Mouse (Mus musculus) forebrain, embryonic 16.5 days (tissue): Measurements from ENCODE around the gene Cc2d1a. TPM values are rescaled to one million over a fixed set of nuclear protein-coding genes. Genes with fewer than 3 reads are reported as not detected.

Experiments used
- ATAC-seq: fragments of 200-750 bp; cut with Nextera tagmentation; 2 replicates; pipeline ENCODE4 v1.8.0; 2017; ENCODE audit warnings: mild to moderate bottlenecking, moderate library complexity
- H3K27ac ChIP-seq: fragments of 300-500 bp; sonication (generic); 2 replicates; pipeline ENCODE4 v1.5.1; 2014; ENCODE audit warnings: low read length, control low read depth
- H3K27me3 ChIP-seq: fragments of 300-500 bp; sonication (generic); replicated peaks from 2 replicates; pipeline ENCODE4 v1.6.1; 2014; ENCODE audit warnings: low read length; ENCODE audit not compliant: control insufficient read depth, insufficient read depth
- H3K36me3 ChIP-seq: fragments of 300-500 bp; sonication (generic); 2 replicates; pipeline ENCODE4 v1.6.1; 2014; ENCODE audit not compliant: control insufficient read depth, insufficient read depth
- H3K4me1 ChIP-seq: fragments of 300-500 bp; sonication (generic); replicated peaks from 2 replicates; pipeline ENCODE4 v1.6.1; 2014; ENCODE audit warnings: low read length; ENCODE audit not compliant: control insufficient read depth, insufficient read depth
- H3K4me2 ChIP-seq: fragments of 300-500 bp; sonication (generic); 2 replicates; pipeline ENCODE4 v1.6.1; 2014; ENCODE audit warnings: mild to moderate bottlenecking, low read length, control low read depth
- H3K4me3 ChIP-seq: fragments of 300-500 bp; sonication (generic); replicated peaks from 2 replicates; pipeline ENCODE4 v1.5.1; 2014; ENCODE audit warnings: mild to moderate bottlenecking, low read length, control low read depth
- H3K9ac ChIP-seq: fragments of 300-500 bp; sonication (generic); replicated peaks from 2 replicates; pipeline ENCODE4 v1.6.1; 2014; ENCODE audit warnings: low read depth, low read length, control low read depth
- H3K9me3 ChIP-seq: fragments of 300-500 bp; sonication (generic); 2 replicates; pipeline ENCODE4 v1.6.1; 2016; ENCODE audit warnings: low read length; ENCODE audit not compliant: control insufficient read depth
- WGBS: fragments of 180-500 bp; shearing (Covaris S2); extraction: QIAGEN DNeasy Blood & Tissue Kit; methylation state at CpG from one replicate; pipeline ENCODE4 v1.1.7; 2014; 5-methylcytosine and 5-hydroxymethylcytosine counted together
- polyA plus RNA-seq: library from polyadenylated mRNA; unstranded; fragments of >200 nt; fragmentation: Nextera tagmentation; extraction: Ambion mirVana; gene quantifications from 2 replicates; pipeline ENCODE4 v1.2.1, GENCODE M21; 2015

The Cc2d1a gene
- 35.4 and 43.8 TPM in 2 replicates for polyA plus RNA-seq

GRCm38 (mm10) chr8:84147769-84148530, at the start of gene Cc2d1a, which contains the start of gene 4930432K21Rik:
Cc2d1a (minus strand) TSS chr8:84147936.
4930432K21Rik (plus strand) TSS chr8:84148025.
- no peaks in the 10 kb centered on the region for H3K27me3 ChIP-seq
- no peaks in the 10 kb centered on the region for H3K9me3 ChIP-seq
- H3K27ac ChIP-seq: no peak within 1 kb of the TSS
- ATAC-seq: peak; percentile 97
- peaks cover 22% of the 10 kb centered on the region for H3K4me1 ChIP-seq
- H3K4me2 ChIP-seq: peak within 1 kb of the TSS; percentile 88
- WGBS: 15% methylated on average over 49 of the region's 49 CpGs
- H3K9ac ChIP-seq: peak within 1 kb of the TSS; percentile 91
- peak within 1 kb of the TSS; percentile 81 for H3K4me3 ChIP-seq
- peaks cover 12% of the 10 kb centered on the region for H3K36me3 ChIP-seq

GRCm38 (mm10) chr8:84197141-84197921, 49.6 kb upstream of the Cc2d1a start:
- H3K4me3 ChIP-seq: peak overlapping the region; percentile 61
- no peaks in the 10 kb centered on the region for H3K36me3 ChIP-seq
- H3K27me3 ChIP-seq: no peaks in the 10 kb centered on the region
- H3K27ac ChIP-seq: peak overlapping the region; percentile 75
- peak overlapping the region; percentile 54 for H3K9ac ChIP-seq
- WGBS: 2% methylated on average over 43 of the region's 43 CpGs
- peak; percentile 35 for ATAC-seq
- peaks cover 39% of the 10 kb centered on the region for H3K4me1 ChIP-seq
- no peaks in the 10 kb centered on the region for H3K9me3 ChIP-seq
- H3K4me2 ChIP-seq: peak overlapping the region; percentile 76

GRCm38 (mm10) chr8:84194224-84194743, 46.5 kb upstream of the Cc2d1a start:
- Histone ChIP-seq H3K4me3 (no peak overlapping the region), H3K9ac (no peak overlapping the region), H3K4me2 (no peak overlapping the region), H3K9me3 (no peaks in the 10 kb centered on the region), H3K27me3 (no peaks in the 10 kb centered on the region), H3K4me1 (peaks cover 31% of the 10 kb centered on the region), H3K36me3 (no peaks in the 10 kb centered on the region), H3K27ac (no peak overlapping the region)
- no peak for ATAC-seq
- 66% methylated on average over 3 of the region's 3 CpGs for WGBS

- Histone ChIP-seq H3K9me3 (no peaks in the 10 kb centered on the region), H3K27me3 (no peaks in the 10 kb centered on the region), H3K4me1 (peaks cover 27% of the 10 kb centered on the region), H3K4me2 (no peak overlapping the region), H3K4me3 (no peak overlapping the region), H3K36me3 (no peaks in the 10 kb centered on the region), H3K27ac (no peak overlapping the region), H3K9ac (no peak overlapping the region)
- ATAC-seq: no peak
- WGBS: 82% methylated on average over 5 of the region's 5 CpGs
Measured at GRCm38 (mm10) chr8:84193566-84193965, 45.8 kb upstream of the Cc2d1a start.

GRCm38 (mm10) chr8:84193161-84193560, 45.4 kb upstream of the Cc2d1a start:
- no peaks in the 10 kb centered on the region for H3K27me3 ChIP-seq
- no peaks in the 10 kb centered on the region for H3K36me3 ChIP-seq
- H3K4me1 ChIP-seq: peaks cover 23% of the 10 kb centered on the region
- H3K4me3 ChIP-seq: no peak overlapping the region
- H3K4me2 ChIP-seq: no peak overlapping the region
- WGBS: 80% methylated on average over 4 of the region's 4 CpGs
- H3K9ac ChIP-seq: no peak overlapping the region
- H3K27ac ChIP-seq: no peak overlapping the region
- H3K9me3 ChIP-seq: no peaks in the 10 kb centered on the region
- no peak for ATAC-seq

- Histone ChIP-seq H3K4me3 (peak overlapping the region; percentile 8; the same call in 1 of the 2 replicates), H3K4me2 (peak overlapping the region; percentile 42), H3K9me3 (no peaks in the 10 kb centered on the region), H3K4me1 (peaks cover 17% of the 10 kb centered on the region), H3K36me3 (no peaks in the 10 kb centered on the region), H3K27ac (no peak overlapping the region), H3K27me3 (no peaks in the 10 kb centered on the region), H3K9ac (no peak overlapping the region)
- ATAC-seq: peak; percentile 23; the same call in 1 of the 2 replicates
- WGBS: 3% methylated on average over 33 of the region's 33 CpGs
Measured at GRCm38 (mm10) chr8:84192555-84192954, 44.8 kb upstream of the Cc2d1a start.

- no peak overlapping the region for H3K4me3 ChIP-seq
- WGBS: 24% methylated on average over 13 of the region's 13 CpGs
- no peak overlapping the region for H3K9ac ChIP-seq
Measured at GRCm38 (mm10) chr8:84192023-84192422, 44.3 kb upstream of the Cc2d1a start.

GRCm38 (mm10) chr8:84190191-84190867, 42.6 kb upstream of the Cc2d1a start:
- Histone ChIP-seq H3K9me3 (no peaks in the 10 kb centered on the region), H3K27me3 (no peaks in the 10 kb centered on the region), H3K9ac (no peak overlapping the region), H3K4me3 (no peak overlapping the region), H3K4me2 (no peak overlapping the region), H3K4me1 (peaks cover 21% of the 10 kb centered on the region), H3K36me3 (no peaks in the 10 kb centered on the region), H3K27ac (no peak overlapping the region)
- 93% methylated on average over 7 of the region's 7 CpGs for WGBS
- ATAC-seq: no peak

More at GRCm38 (mm10) chr8:84192023-84192422, 44.3 kb upstream of the Cc2d1a start:
- peak overlapping the region; percentile 42 for H3K4me2 ChIP-seq
- H3K36me3 ChIP-seq: no peaks in the 10 kb centered on the region
- H3K9me3 ChIP-seq: no peaks in the 10 kb centered on the region
- H3K4me1 ChIP-seq: peaks cover 16% of the 10 kb centered on the region
- peak; percentile 41; the same call in 1 of the 2 replicates for ATAC-seq
- no peaks in the 10 kb centered on the region for H3K27me3 ChIP-seq
- H3K27ac ChIP-seq: peak overlapping the region; percentile 44; the same call in 1 of the 2 replicates
